Mouse (Mus musculus) liver, embryonic 16.5 days (tissue): Measurements from ENCODE around the gene Tsacc. TPM values are rescaled to one million over a fixed set of nuclear protein-coding genes. Genes with fewer than 3 reads are reported as not detected.
"Not testable (repeated sequence)": the region's sequence is repeated elsewhere in the genome, so short reads cannot be mapped to it uniquely, and the experiment has no call there.

Experiments
- ATAC-seq: fragments of 200-750 bp; cut with Nextera tagmentation; 2 replicates; pipeline ENCODE4 v1.8.0; 2017; ENCODE audit warnings: low read depth, mild to moderate bottlenecking, moderate number of reproducible peaks, moderate library complexity
- H3K27ac ChIP-seq: fragments of 300-500 bp; sonication (generic); 2 replicates; pipeline ENCODE4 v1.5.1; 2014; ENCODE audit warnings: mild to moderate bottlenecking, low read length
- H3K27me3 ChIP-seq: fragments of 300-500 bp; sonication (generic); 2 replicates; pipeline ENCODE4 v1.6.1; 2014; ENCODE audit warnings: low read depth, low read length, mixed read lengths; ENCODE audit not compliant: control insufficient read depth, insufficient read depth
- H3K36me3 ChIP-seq: fragments of 300-500 bp; sonication (generic); 2 replicates; pipeline ENCODE4 v1.6.1; 2014; ENCODE audit warnings: mild to moderate bottlenecking; ENCODE audit not compliant: control insufficient read depth, insufficient read depth
- H3K4me1 ChIP-seq: fragments of 300-500 bp; sonication (generic); 2 replicates; pipeline ENCODE4 v1.6.1; 2014; ENCODE audit warnings: low read depth, low read length, mixed read lengths; ENCODE audit not compliant: control insufficient read depth
- H3K4me2 ChIP-seq: fragments of 300-500 bp; sonication (generic); 2 replicates; pipeline ENCODE4 v1.6.1; 2014; ENCODE audit warnings: low read depth, low read length, mixed read lengths
- H3K4me3 ChIP-seq: fragments of 300-500 bp; sonication (generic); 2 replicates; pipeline ENCODE4 v1.5.1; 2014; ENCODE audit warnings: low read depth, mild to moderate bottlenecking, low read length
- H3K9ac ChIP-seq: fragments of 300-500 bp; sonication (generic); 2 replicates; pipeline ENCODE4 v1.6.1; 2014; ENCODE audit warnings: low read depth, low read length
- H3K9me3 ChIP-seq: fragments of 300-500 bp; sonication (generic); replicated peaks from 2 replicates; pipeline ENCODE4 v1.6.1; 2016; ENCODE audit warnings: low read length; ENCODE audit not compliant: control insufficient read depth
- WGBS: fragments of 180-500 bp; shearing (Covaris S2); extraction: QIAGEN DNeasy Blood & Tissue Kit; methylation state at CpG from one replicate; pipeline ENCODE4 v1.1.7; 2014; ENCODE audit not compliant: insufficient replicate concordance; 5-methylcytosine and 5-hydroxymethylcytosine counted together
- polyA plus RNA-seq: library from polyadenylated mRNA; unstranded; fragments of >200 nt; fragmentation: Nextera tagmentation; extraction: Ambion mirVana; gene quantifications from 2 replicates; pipeline ENCODE4 v1.2.1, GENCODE M21; 2015

Tsacc gene
- polyA plus RNA-seq, 1 experiment from 2014 or later = 4.1 TPM

DNA sequence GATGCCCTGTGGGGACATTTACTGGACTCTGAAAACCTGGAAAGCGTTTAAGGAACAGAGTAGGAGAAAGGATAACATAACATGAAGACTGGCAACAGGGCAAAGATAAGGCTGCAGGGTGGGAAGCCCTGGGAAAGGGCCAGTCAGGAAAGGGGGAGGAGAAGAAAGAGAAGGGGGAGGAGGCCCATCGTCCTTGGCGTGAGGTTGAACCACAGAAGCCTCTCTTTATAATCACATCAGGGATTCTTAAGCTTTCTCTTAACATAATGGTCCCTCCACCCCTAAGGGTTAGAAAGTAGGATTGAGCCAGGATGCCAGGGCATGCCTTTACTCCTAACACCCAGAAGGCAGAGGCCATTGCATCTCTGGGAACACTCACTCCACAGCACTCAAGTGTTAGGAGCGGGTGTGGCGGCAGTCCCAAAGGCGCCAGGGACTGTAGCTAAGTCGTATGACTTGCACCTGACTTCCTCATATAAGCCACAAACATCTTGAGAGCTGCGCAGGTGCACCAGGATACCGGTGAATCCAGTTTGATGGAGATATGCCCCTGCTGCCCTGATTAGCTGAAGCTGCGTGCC lies 8.6 kb downstream of the Tsacc start:
- H3K9ac ChIP-seq, H3K4me3 ChIP-seq, ATAC-seq, H3K9me3 ChIP-seq, H3K4me2 ChIP-seq, H3K27me3 ChIP-seq, H3K4me1 ChIP-seq, H3K36me3 ChIP-seq, H3K27ac ChIP-seq: not testable (repeated sequence)
- WGBS = 63% methylated on average over 8 of the region's 10 CpGs

DNA sequence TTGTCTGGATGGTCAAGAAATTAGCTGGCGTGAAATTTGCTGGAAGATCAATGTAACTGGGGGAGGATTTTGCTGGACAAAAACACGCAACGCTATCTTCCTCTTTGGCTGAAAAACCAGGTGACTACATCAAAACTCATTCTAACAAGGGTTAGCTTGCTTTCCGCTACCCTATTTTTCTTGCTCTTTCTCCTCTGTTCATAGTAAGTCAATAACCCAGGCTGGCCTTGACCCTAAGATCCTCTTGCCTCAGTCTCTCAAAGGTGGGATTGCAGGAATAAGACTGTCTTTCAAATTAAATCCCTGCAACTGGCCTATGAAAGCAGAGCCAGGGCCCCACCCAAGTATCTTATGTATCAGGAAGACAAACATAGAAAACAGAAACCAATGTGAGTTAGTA lies 9.7 kb downstream of the Tsacc start, which contains the start of gene Gm38392:
TSS of gene Gm38392 (minus strand) at position 101 of the 400 bp plus-strand sequence.
- 80% methylated on average over 4 of the region's 4 CpGs for WGBS
- Histone ChIP-seq H3K4me3 (no peak within 1 kb of the TSS), H3K36me3 (no peaks in the 10 kb centered on the region), H3K27ac (no peak within 1 kb of the TSS), H3K9ac (no peak within 1 kb of the TSS), H3K4me2 (no peak within 1 kb of the TSS), H3K9me3 (no peaks in the 10 kb centered on the region), H3K27me3 (no peaks in the 10 kb centered on the region), H3K4me1 (no peaks in the 10 kb centered on the region)
- no peak for ATAC-seq

DNA sequence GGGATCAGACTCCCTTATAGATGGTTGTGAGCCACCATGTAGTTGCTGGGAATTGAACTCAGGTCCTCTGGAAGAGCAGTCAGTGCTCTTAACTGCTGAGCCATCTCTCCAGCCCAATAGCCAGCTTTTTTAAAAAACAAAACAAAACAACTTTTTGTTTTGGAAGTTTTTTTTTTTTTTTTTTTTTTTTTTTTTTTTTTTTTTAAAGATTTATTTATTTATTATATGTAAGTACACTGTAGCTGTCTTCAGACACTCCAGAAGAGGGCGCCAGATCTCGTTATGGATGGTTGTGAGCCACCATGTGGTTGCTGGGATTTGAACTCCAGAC lies 11.3 kb downstream of the Tsacc start:
- not testable (repeated sequence) for H3K4me1 ChIP-seq, ATAC-seq, H3K9ac ChIP-seq, H3K4me3 ChIP-seq, H3K27ac ChIP-seq, H3K4me2 ChIP-seq, H3K9me3 ChIP-seq, H3K27me3 ChIP-seq, H3K36me3 ChIP-seq
- no CpG with 5 or more reads among the region's 2 CpGs for WGBS

DNA sequence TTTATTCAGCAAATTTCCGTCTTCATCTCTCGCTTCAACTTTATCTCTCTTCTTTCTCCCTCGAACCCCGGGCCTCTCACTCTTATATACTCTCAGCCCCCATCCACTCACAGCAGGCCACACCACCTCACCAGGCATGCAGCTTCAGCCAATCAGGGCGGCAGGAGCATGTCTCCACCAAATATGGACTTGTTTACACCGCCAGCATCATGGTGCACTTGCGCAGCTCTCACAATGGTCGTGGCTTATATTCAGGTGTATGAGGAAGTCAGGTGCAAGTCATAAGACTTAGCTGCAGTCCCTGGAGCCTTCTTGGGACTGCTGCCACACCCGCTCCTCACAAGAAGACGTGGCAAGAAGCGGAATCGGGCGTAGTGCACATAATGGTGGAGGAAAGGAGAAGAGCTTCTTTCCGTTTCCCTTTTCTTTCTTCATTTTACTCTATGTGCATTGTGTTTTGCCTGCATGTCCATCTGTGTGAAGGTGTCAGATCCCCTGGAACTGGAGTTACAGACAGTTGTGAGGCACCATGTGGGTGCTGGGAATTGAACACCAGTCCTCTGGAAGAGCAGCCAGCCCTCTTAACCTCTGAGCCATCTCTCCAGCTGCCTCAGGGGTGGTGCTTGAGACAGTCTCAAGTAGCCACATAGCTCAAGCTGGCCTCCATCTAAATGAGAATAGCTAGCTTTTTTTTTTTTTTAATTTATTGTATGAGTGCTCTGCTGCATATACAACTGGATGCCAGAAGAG lies 11.8 kb downstream of the Tsacc start:
- not testable (repeated sequence) for H3K36me3 ChIP-seq, H3K27me3 ChIP-seq, H3K27ac ChIP-seq, H3K4me1 ChIP-seq, H3K4me2 ChIP-seq, ATAC-seq, H3K4me3 ChIP-seq, H3K9me3 ChIP-seq, H3K9ac ChIP-seq
- WGBS = 79% methylated on average over 14 of the region's 14 CpGs

GRCm38 (mm10) chr3:88281141-88281916 lies 15.5 kb downstream of the Tsacc start:
- H3K9ac ChIP-seq, H3K4me1 ChIP-seq, H3K27me3 ChIP-seq, ATAC-seq, H3K9me3 ChIP-seq, H3K27ac ChIP-seq, H3K36me3 ChIP-seq, H3K4me2 ChIP-seq, H3K4me3 ChIP-seq: not testable (repeated sequence)
- 61% methylated on average over 11 of the region's 11 CpGs for WGBS

DNA sequence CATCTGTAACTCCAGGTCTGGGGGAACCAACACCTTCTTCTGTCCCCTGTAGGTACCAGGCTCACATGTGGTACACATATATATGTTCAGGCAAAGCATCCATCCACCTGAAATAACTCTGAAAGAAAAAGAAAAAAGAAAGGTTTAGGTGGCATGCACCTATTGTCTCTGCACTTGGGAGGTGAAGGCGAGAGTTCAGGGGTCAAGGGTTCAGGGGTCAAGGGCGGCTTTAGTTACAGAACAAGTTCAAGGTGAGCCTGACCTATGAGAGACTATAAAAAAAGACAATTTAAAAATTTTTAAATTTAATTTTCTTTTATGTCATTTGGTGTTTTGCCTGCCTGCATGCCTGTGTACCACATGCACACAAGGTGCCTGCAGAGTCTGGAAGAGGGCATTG lies 16.8 kb downstream of the Tsacc start:
- no peaks in the 10 kb centered on the region for H3K36me3 ChIP-seq
- H3K27me3 ChIP-seq = no peaks in the 10 kb centered on the region
- 67% methylated on average over 2 of the region's 2 CpGs for WGBS
- no peaks in the 10 kb centered on the region for H3K9me3 ChIP-seq
- no peaks in the 10 kb centered on the region for H3K4me1 ChIP-seq
- no peak for ATAC-seq
- H3K27ac ChIP-seq = no peak overlapping the region
- H3K4me2 ChIP-seq = no peak overlapping the region
- H3K9ac ChIP-seq = no peak overlapping the region
- H3K4me3 ChIP-seq = no peak overlapping the region

- Histone ChIP-seq H3K9ac (no peak overlapping the region), H3K4me1 (no peaks in the 10 kb centered on the region), H3K4me3 (no peak overlapping the region), H3K36me3 (no peaks in the 10 kb centered on the region), H3K27ac (no peak overlapping the region), H3K9me3 (no peaks in the 10 kb centered on the region), H3K4me2 (no peak overlapping the region), H3K27me3 (no peaks in the 10 kb centered on the region)
- no peak for ATAC-seq
- WGBS = 36% methylated on average over 7 of the region's 7 CpGs
These were observed 20.2 kb downstream of the Tsacc start for GRCm38 (mm10) chr3:88276529-88277143.

GRCm38 (mm10) chr3:88276121-88276520 lies 20.7 kb downstream of the Tsacc start:
- H3K27ac ChIP-seq = no peak overlapping the region
- no peak for ATAC-seq
- H3K4me3 ChIP-seq = no peak overlapping the region
- H3K27me3 ChIP-seq = no peaks in the 10 kb centered on the region
- no peaks in the 10 kb centered on the region for H3K9me3 ChIP-seq
- H3K4me2 ChIP-seq = no peak overlapping the region
- H3K4me1 ChIP-seq = no peaks in the 10 kb centered on the region
- H3K9ac ChIP-seq = no peak overlapping the region
- H3K36me3 ChIP-seq = no peaks in the 10 kb centered on the region
- WGBS = 64% methylated on average over 2 of the region's 2 CpGs

- WGBS = 66% methylated on average over 4 of the region's 4 CpGs
- no peak overlapping the region for H3K27ac ChIP-seq
- no peak overlapping the region for H3K9ac ChIP-seq
These were observed 22.8 kb downstream of the Tsacc start for GRCm38 (mm10) chr3:88274002-88274401.

More at GRCm38 (mm10) chr3:88274002-88274401, 22.8 kb downstream of the Tsacc start:
- no peaks in the 10 kb centered on the region for H3K9me3 ChIP-seq
- no peaks in the 10 kb centered on the region for H3K4me1 ChIP-seq
- no peak overlapping the region for H3K4me2 ChIP-seq
- no peak for ATAC-seq
- H3K4me3 ChIP-seq = no peak overlapping the region
- no peaks in the 10 kb centered on the region for H3K36me3 ChIP-seq
- no peaks in the 10 kb centered on the region for H3K27me3 ChIP-seq
